Mouse (Mus musculus): ENCODE measurements around the gene Mprip.

DNA sequence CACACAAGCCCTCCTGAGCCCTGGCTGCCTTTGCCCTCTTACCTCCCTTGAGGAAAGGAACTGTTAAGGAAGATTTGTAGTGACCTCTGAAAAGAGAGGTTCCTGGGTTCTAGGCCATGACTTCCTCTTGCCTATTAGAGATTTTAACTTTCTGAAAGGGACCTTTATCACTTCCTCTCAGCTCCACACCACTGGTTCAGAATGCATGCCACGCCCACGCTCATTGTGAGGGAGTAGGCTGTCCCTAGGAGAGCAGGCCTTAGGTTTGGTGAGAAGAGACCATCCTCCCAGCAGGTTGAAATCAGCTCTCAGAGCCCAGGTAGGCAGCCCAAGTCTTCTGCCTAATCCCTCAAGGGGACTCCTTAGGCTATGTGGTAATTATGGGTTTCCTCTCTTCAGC is 78.9 kb downstream of the Mprip start:
- TF ChIP-seq GATA1 (IDR thresholded peaks at IDR 0.05; ENCODE audit: low read length) (no peak), TAL1 (IDR thresholded peaks at IDR 0.05; ENCODE audit: low read length) (no peak)

Data from erythroblast, embryonic 14.5 days (primary cell).